Mouse (Mus musculus) central nervous system, embryonic 18 days (tissue): ENCODE results near the gene Coa6. TPM values are rescaled to one million over a fixed set of nuclear protein-coding genes. Genes with fewer than 3 reads are reported as not detected.

ENCODE experiments used
- polyA plus RNA-seq: library from polyadenylated mRNA; depleted of rRNA; stranded (reverse); fragments of >200 nt; gene quantifications from 2 replicates; pipeline ENCODE4 v1.2.3, GENCODE M21; 2012; rRNA removed

The Coa6 gene
- 40.8 and 42.2 TPM in 2 replicates for polyA plus RNA-seq

DNA sequence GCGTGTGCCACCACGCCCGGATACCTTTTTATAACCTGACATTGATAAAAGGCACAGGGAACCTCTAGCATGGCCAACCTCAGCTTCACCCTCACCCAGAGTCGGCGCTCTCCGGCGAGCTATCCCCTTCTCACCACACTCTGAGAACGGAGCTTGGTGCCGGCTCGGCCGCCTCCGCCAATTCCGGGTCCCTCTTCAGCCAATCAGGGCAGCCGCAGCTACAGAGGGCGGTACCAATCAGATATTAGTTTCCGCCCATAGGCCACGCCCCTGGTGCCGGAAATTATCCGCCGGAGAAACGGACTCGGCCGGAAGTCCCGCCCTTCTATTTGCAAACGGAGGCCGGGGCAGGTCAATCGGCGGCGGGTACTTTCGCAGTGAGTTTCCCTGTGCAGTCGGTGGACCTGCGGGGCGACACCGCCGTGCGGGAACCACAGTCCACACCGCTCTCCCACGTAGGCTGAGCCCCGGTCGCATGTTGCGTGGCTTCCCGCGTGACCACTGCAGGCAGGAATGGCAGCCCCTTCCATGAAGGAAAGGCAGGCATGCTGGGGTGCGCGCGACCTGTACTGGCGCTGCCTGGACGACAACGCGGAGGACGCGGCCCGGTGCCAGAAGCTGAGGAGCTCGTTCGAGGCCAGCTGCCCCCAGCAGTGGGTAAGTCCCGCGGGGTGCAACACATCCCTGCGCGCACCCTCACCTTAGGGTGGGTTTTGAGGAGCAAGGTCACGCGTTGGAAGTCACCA is at the start of gene Coa6:
Coa6 (plus strand) TSS at position 342 of the 746 bp plus-strand sequence.

DNA sequence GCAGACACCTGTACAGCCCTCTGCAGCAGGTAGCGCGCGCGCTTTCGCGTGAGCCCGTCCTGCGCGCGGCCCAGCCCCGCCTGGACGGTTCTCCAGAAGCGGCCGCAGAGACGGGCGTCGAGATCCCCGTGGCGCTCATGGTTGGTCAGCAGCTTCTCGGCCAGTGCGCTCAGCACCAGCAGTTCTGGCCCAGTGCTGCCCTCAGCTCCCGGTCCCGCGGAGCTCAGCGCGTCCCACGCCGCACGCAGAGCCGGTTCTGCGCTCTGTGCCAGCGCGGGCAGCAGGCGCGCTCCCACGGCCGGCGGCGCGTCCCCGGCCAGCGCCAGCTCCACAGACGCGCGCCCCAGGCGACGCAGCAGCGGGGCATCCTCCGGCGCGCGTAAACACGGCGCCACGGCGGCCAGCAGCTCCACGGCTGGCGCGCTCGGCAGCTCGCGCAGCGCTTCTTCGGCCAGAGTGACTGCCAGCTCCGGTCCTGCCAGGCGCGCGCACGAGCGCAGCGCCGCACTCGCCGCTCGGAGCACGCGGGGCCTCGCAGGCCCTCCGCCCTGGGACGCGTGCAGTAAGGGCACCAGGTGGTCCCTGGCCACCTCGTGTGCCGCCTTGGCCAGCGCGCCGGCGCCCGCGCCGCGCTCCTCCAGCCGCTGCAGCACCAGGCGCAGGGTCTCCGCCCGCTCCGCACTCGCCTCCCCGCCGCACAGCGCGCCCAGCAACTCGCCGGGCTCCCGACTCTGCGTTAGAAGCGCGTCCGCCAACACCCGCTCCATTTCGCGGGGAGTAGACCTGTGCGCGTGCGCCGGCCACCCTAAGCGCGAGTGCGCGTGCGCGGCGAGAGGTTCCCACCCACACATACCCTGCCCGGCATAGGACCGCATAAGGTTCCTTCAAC is 52.2 kb downstream of the Coa6 start, which contains the start of gene Tarbp1:
Tarbp1 (minus strand) TSS at position 767 of the 889 bp plus-strand sequence.

Other genes starting within 250 kb of the Coa6 start
- gene Slc35f3, start 124.0 kb upstream of the Coa6 start, polyA plus RNA-seq: 3.0 and 3.5 TPM in 2 replicates
- 5.9 and 6.2 TPM in 2 replicates for gene Tarbp1, start 52.5 kb downstream of the Coa6 start, polyA plus RNA-seq
- 32.4 and 34.1 TPM in 2 replicates for gene Irf2bp2, start 171.5 kb downstream of the Coa6 start, polyA plus RNA-seq